Mouse (Mus musculus): ENCODE results near the gene Clcn3. TPM values are rescaled to one million over a fixed set of nuclear protein-coding genes. Genes with fewer than 3 reads are reported as not detected.
A peak's percentile ranks its signal among the peaks of the same experiment; 100 is the strongest.
"Not testable (repeated sequence)": the region's sequence is repeated elsewhere in the genome, so short reads cannot be mapped to it uniquely, and the experiment has no call there.

Clcn3 gene
- 37.9 and 38.6 TPM in 2 replicates for total RNA-seq (2021)
- long read RNA-seq, experiment 1, full-length matches to known transcripts: 11 of 20 reads
- long read RNA-seq, experiment 1, partial matches to known transcripts: 3 of 20 reads
- long read RNA-seq, experiment 1, other reads (novel, unspliced or antisense): 6 of 20 reads
- long read RNA-seq, experiment 2, full-length matches to known transcripts: 13 of 24 reads
- long read RNA-seq, experiment 2, partial matches to known transcripts: 5 of 24 reads
- long read RNA-seq, experiment 2, other reads (novel, unspliced or antisense): 6 of 24 reads

GRCm38 (mm10) chr8:60982701-60983687 lies at the start of gene Clcn3:
Gene Clcn3, minus strand, starts transcription at chr8:60983300.
- peak; percentile 99 for DNase-seq

GRCm38 (mm10) chr8:60996468-60996867 lies 13.4 kb upstream of the Clcn3 start:
- DNase-seq: no peak

- no peak for DNase-seq
These were observed 10.5 kb upstream of the Clcn3 start for GRCm38 (mm10) chr8:60993639-60993986.

GRCm38 (mm10) chr8:60992910-60993638 lies 10.0 kb upstream of the Clcn3 start, which contains the start of gene Nek1:
Gene Nek1, plus strand, starts transcription at chr8:60993195.
- DNase-seq: peak; percentile 99

- peak; percentile 87 for DNase-seq
These were observed 9.4 kb upstream of the Clcn3 start for GRCm38 (mm10) chr8:60992561-60992909.

- DNase-seq: not testable (repeated sequence)
These were observed 1.3 kb upstream of the Clcn3 start for GRCm38 (mm10) chr8:60984260-60985010.

GRCm38 (mm10) chr8:60983688-60984079 lies 584 bp upstream of the Clcn3 start:
- DNase-seq: peak; percentile 70

- no peak for DNase-seq
These were observed 1.7 kb downstream of the Clcn3 start for GRCm38 (mm10) chr8:60981388-60981787.

- no peak for DNase-seq
These were observed 4.6 kb downstream of the Clcn3 start for GRCm38 (mm10) chr8:60978496-60978895.

GRCm38 (mm10) chr8:60976818-60977217 lies 6.3 kb downstream of the Clcn3 start:
- no peak for DNase-seq

GRCm38 (mm10) chr8:60974837-60975236 lies 8.3 kb downstream of the Clcn3 start:
- no peak for DNase-seq

- no peak for DNase-seq
These were observed 9.7 kb downstream of the Clcn3 start for GRCm38 (mm10) chr8:60973448-60973847.

- DNase-seq: peak; percentile 58
These were observed 11.3 kb downstream of the Clcn3 start for GRCm38 (mm10) chr8:60971808-60972207.

GRCm38 (mm10) chr8:60969091-60969490 lies 14.0 kb downstream of the Clcn3 start:
- no peak for DNase-seq

GRCm38 (mm10) chr8:60965741-60966140 lies 17.4 kb downstream of the Clcn3 start:
- no peak for DNase-seq

- DNase-seq: no peak
These were observed 17.8 kb downstream of the Clcn3 start for GRCm38 (mm10) chr8:60965306-60965705.

GRCm38 (mm10) chr8:60964518-60964917 lies 18.6 kb downstream of the Clcn3 start:
- no peak for DNase-seq

GRCm38 (mm10) chr8:60963931-60964330 lies 19.2 kb downstream of the Clcn3 start:
- no peak for DNase-seq

GRCm38 (mm10) chr8:60962763-60963162 lies 20.3 kb downstream of the Clcn3 start:
- no peak for DNase-seq

GRCm38 (mm10) chr8:60956847-60957246 lies 26.3 kb downstream of the Clcn3 start:
- no peak for DNase-seq

- peak; percentile 86 for DNase-seq
These were observed 28.7 kb downstream of the Clcn3 start for GRCm38 (mm10) chr8:60954281-60955014.
